Mouse (Mus musculus): ENCODE results near the gene Mpzl3.
"Not testable (repeated sequence)": the region's sequence is repeated elsewhere in the genome, so short reads cannot be mapped to it uniquely, and the experiment has no call there.

Mpzl3 gene

GRCm38 (mm10) chr9:45055082-45055713, at the start of gene Mpzl3:
Mpzl3 (plus strand) TSS chr9:45055186.
- peak; percentile 92 for DNase-seq

DNA sequence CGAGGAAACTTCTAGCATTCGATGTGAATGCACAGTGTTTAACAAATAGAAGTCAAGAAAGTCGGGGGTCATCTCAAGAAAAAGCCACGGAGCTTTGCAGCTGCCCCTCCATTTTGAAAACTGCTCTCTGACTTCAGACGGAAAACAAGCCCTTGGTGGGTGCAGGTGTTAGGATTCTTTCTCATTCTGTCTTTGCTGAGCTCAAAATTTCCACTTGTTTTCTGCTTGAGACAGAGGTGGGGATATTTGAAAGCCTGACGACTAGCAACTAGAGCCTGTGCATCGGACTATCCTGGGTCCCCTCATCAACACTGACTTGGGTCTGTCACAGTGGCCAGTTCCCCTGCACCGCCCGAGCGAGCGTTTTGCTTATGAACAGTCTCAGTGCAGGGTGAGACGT, 47.6 kb upstream of the Mpzl3 start:
- no peak for DNase-seq

DNA sequence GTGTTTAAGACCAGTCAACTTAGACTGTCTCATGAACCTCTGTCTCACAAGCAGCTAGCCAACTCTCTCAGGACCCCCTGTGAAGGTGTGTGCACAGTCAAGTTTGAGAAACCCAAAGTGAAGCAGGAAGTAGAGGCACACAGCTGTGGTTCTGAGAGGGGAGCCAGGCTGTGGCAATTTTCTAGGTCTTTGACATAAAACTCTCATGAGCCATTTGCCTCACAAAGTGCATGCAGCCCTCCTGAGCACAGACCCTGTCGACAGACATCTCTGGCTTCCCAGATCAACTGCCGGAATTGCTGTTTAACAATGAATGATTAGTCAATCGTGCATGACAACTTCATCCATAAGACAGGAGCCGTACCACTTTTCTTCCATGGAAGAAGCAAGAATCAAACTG, 46.6 kb upstream of the Mpzl3 start:
- DNase-seq: no peak

DNA sequence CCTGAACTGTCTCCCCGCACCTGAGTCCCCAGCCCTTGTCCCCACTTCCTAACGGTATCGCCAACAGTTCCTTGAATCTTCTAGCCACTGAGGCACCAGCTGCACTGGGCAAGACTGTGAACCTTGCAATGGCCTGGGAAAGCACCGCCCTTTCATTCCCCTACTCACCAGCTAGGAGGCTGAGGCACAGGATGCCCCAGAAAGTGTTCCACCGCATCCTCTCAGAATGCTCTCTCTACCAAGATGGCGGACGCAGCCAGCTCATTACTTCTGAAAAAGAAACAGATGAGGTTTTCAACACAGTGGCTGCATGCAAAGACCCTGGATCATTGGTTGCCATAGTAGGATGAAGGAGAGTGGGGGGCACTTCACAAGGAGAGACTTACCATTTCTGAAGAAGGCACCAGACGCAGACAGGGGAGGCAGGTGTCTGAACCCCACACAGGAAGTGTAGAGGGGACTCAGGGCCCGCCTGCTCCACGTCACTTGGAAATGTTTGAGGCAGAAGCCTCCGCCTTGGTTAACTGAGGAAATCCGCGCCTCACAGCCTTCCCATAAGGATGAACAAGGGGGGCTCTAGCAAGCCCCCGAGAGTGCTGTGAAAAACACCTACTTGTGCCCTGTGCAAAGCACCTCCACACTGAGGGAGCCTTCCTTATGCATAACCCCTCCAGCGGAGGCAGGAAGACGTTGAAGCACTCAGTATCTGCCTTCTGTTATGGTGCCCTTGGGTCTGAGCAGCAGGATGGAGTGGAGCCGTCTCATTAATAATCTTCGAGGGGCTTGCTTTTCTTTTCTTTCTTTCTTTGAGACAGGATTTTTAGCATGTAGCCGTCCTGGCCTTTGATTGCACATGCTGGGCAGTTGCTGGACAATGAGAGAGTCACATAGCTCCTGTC, 45.6 kb upstream of the Mpzl3 start, which contains the start of gene Cd3e:
Cd3e (minus strand) TSS at position 448 of the 899 bp plus-strand sequence.
- no peak for DNase-seq

GRCm38 (mm10) chr9:45010461-45010860, 44.5 kb upstream of the Mpzl3 start:
- no peak for DNase-seq

- DNase-seq: no peak
Measured at GRCm38 (mm10) chr9:45011291-45011690, 43.7 kb upstream of the Mpzl3 start.

GRCm38 (mm10) chr9:45014879-45015278, 40.1 kb upstream of the Mpzl3 start:
- DNase-seq: no peak

DNA sequence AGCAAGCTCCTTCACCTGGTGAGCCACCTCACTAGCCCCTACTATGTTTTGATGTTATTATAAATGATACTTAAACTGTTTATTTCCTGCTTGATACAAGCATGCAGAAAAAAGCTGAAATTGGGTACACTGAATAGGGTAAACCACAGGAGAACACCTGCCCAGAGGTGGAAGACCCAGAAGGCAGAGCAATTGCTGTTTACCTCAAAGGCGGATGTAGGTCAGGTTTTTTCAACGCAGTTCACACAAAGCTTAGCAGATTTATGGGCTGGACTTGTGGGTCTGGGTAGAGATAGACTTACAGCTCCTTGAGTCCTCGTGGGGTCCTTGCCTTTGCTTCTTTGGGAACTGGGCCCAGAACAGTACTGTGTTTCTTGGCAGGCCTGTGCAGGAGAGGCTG, 39.1 kb upstream of the Mpzl3 start:
- DNase-seq: no peak

GRCm38 (mm10) chr9:45018031-45018430, 37.0 kb upstream of the Mpzl3 start:
- no peak for DNase-seq

- peak; percentile 51 for DNase-seq
Measured at GRCm38 (mm10) chr9:45022800-45023199, 32.2 kb upstream of the Mpzl3 start.

- no peak for DNase-seq
Measured at GRCm38 (mm10) chr9:45023638-45024037, 31.3 kb upstream of the Mpzl3 start.

DNA sequence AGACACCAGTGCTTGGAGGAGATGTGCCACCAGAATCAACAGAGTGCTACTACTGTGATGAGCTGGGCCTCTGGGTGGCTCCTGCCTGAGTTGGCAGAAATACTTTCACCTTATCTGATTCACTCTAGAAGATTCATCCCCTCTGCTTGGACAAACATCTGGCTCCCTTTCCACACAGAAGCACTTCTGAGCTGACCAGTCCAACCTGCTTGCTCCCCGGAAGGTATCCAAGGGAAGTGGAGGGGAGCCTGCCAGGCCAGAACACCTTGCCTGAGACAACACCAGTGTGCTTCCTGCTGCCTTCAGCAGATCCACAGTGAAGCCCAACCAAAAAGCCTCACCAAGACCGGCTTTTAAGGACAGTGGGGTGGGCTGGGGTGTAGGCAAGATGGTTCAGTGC, 30.8 kb upstream of the Mpzl3 start:
- no peak for DNase-seq

GRCm38 (mm10) chr9:45027376-45027775, 27.6 kb upstream of the Mpzl3 start:
- DNase-seq: no peak

- DNase-seq: no peak
Measured at GRCm38 (mm10) chr9:45030341-45030740, 24.6 kb upstream of the Mpzl3 start.

DNA sequence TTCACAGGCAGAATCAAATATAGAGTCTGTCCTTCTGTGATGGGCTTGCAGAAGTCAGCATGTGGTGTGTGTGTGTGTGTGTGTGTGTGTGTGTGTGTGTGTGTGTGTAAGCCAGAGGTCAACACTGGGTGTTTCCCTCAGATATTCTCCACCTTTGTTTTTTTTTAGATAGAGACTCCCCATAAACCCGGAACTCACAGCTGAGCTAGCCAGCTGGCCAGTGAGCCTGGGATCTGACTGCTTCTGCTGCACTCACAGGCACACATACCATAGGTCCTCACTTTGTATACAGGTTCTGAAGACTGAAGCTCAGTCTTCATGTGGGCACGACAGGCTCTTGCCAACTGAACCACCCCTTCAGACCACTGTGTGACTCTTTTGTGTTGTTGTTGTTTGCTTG, 22.7 kb upstream of the Mpzl3 start:
- no peak for DNase-seq

DNA sequence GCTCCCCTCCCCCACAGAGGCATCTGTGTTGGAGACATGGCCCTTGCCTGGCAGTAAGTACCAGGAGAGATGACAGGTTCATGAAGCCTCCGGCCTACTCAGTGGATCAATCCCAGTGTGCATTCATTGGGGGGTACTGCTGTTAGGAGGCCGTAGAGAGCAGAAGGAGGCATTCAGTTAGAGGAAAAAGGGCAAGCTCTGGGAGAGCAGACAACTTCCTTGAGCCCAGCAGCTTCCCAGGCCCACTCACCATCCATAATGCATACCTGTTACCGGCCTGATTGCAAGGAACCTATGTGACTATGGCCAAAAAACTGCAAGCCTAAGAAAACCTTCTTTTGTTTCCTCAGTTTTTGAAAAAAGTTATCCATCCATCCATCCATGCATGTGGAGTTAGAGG, 20.5 kb upstream of the Mpzl3 start:
- DNase-seq: no peak

DNA sequence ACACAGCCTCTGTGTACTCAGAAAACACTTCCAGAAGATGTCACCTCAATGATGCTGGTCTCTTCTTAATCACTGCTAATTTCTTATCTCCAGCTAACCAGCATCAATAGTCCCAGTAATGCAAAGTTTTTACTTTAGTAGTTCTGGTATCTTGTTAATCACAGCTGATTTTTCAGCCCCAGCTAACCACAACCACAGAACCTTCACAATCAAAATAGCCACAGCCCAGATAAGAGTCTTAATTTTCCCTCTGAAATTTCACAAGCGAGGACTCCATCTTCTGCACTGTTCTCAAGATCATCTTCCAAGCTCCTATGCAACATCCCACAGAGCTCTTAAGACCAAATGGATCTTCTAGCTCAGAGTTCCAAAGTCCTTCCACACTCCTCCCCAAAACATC, 17.2 kb upstream of the Mpzl3 start:
- DNase-seq: not testable (repeated sequence)

DNA sequence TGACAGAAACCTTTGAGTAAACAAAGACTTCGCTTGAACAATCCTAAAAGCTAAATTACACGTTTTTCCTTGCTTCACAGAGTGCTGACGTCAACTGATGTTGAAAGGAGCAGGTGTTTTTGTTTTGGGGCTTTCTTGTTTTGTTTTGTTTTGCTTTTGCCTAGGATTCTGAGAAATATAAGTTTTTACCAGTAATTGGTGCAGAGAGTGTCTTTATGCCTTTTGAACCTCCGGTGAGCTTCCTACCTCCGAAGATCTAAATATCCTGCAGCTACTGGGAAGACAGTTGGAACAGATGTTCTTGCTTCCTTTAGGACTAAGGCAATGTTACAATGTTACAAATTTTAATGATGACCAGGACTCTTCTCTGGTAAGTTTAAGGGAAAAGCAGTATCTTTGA, 15.5 kb upstream of the Mpzl3 start, which contains the start of gene Mpzl2:
Mpzl2 (plus strand) TSS at position 301 of the 400 bp plus-strand sequence.
- DNase-seq: no peak

DNA sequence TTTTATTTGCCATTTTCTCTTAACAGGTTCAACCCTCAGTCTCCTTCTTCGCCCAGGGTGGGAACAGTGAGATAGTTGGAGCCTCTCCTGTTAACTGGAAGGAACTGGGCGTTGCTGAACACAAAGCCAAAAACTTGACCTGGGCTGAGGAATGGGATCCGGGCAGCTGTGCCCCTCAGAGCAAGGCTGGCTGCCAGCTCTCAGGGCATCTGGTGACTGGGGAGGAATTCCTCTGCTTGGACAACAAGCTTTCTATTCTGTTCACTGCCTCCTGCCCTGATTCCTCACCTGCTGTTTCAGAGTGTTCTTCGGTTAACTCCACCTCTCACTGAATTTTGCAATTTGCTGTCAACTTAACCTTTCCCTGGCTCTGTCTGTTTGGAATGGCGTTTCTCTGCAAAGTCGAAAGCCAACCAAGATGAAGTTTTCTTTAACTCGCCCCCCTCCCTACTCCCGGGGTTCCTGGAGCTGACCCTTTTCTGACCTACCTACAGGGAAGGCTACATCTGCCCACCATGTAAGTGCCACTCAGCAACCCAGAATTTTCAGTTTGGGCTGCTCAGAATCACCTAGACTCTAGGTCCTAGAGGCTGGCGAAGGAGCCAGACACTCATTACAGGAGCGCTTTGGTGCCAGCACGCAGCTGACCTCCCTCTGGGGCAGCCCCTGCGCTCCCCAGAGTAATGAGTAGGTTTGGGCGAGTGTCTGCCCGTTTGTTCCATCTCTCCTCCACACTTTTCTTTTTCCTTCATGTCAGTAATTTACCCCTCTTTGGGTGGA, 14.7 kb upstream of the Mpzl3 start:
- no peak for DNase-seq

GRCm38 (mm10) chr9:45041131-45041838, 13.7 kb upstream of the Mpzl3 start:
- no peak for DNase-seq

DNA sequence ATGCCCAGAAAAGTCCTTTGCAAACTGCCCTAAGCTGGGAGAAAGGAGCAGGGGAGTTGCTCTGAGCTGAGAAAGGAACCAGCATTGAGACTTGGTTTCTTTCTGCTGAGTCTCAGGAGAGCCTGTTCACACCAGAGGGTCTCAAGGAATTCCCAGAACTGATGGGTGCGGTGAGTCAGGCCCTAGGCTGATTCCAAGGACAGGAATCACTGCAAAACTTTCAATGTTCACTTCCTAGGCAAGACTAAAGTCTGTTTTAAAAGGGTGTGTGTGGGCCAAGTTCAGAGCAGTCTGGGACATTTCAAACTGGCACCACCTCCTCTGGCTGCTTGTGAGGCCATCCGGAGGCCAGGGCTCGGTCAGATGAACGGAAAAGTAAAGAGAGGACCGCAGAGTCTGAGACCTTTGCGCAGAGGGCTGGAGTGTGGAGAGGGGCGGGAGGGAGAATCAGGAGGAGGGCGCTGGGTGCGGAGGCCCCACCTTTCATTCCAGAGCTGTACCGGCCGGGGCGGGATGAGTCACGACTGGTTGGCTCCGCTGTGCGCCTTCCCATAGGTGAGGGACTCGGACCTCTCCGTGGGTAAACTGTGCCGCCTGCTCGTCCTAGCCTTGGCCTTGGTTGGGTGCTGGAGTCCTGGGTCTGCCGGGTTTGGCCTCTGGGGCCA, 12.8 kb upstream of the Mpzl3 start:
- DNase-seq: no peak

DNA sequence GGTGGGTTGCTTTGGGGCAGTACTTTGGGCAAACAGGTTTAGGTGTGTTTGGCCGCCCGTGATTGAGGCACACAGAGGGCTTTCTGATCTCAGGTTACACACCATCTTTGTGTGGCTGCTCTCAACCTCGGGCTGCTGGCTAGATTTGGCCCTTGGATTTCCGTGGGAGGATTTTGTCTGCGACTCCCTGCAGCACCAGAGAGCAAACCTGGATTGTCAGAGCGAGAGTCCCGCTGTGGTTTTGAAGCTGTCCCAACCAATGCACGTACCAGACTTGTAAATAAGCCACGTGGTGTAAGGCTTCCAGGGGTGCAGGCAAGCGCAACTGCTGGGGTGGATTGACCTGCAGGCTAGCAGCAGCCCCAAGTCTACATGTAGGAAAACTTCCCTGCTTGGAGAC, 12.0 kb upstream of the Mpzl3 start:
- DNase-seq: no peak

All from cerebellum, adult 9-11 months (tissue).